Mouse (Mus musculus) activated CD4-positive, CD25-positive, alpha-beta regulatory T cell, adult 4 months (primary cell): Measurements from ENCODE around the gene Olfr1392. TPM values are rescaled to one million over a fixed set of nuclear protein-coding genes. Genes with fewer than 3 reads are reported as not detected.

Source experiments
- ATAC-seq: one replicate; pipeline ENCODE4 v1.8.0; 2017
- polyA plus RNA-seq, 2 experiments: library from polyadenylated mRNA; unstranded; fragments of 100-300 nt; shearing (Covaris generic); gene quantifications; one replicate each; pipeline ENCODE4 v1.2.1; 2017

Gene Olfr1392
- polyA plus RNA-seq, 2 experiments from 2014 or later, result not detected

- ATAC-seq, result no peak
Observed at GRCm38 (mm10) chr11:49326726-49327125, 41.6 kb downstream of the Olfr1392 start.

- no peak for ATAC-seq
Observed at GRCm38 (mm10) chr11:49329686-49330085, 44.6 kb downstream of the Olfr1392 start.

DNA sequence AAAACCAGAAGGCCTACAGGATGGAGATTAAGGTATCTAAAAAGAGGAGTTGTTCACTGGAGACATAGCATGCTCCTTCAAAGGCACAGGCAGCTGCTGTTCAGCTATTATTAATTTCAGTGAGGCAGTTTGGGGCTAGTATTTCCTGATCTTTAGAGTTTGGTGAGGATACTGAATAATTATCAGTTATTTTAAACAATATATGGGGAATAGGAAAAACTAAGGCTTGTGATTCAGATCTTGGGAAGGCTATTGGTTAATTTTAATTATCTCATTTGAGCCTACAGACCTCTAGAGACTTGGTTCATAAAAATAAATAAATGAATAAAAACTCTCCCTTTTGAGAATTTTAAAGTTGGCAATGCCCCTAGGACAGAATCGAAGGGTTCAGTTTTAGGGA lies 49.8 kb downstream of the Olfr1392 start, which contains the start of gene Olfr1390:
Gene Olfr1390, plus strand, starts transcription at position 301 of the 400 bp plus-strand sequence.
- no peak for ATAC-seq

- ATAC-seq, result no peak
Observed at GRCm38 (mm10) chr11:49337150-49337832, 52.2 kb downstream of the Olfr1392 start.

Other genes starting within 250 kb of the Olfr1392 start
- 100 to 1,000 TPM; 114 to 149 TPM for gene 9930111J21Rik2, start 234.0 kb upstream of the Olfr1392 start, polyA plus RNA-seq
- gene Tgtp2, start 221.1 kb upstream of the Olfr1392 start, polyA plus RNA-seq, result 100 to 1,000 TPM; 351 to 409 TPM
- gene Ifi47, start 208.7 kb upstream of the Olfr1392 start, polyA plus RNA-seq, result 100 to 1,000 TPM; 399 to 513 TPM
- gene Olfr1396, start 170.4 kb upstream of the Olfr1392 start, polyA plus RNA-seq, result under 1 TPM; 0.15 to 0.37 TPM
- under 1 TPM in 1 of 2 experiments, not detected in 1; 0.12 TPM for gene Olfr1395, start 143.0 kb upstream of the Olfr1392 start, polyA plus RNA-seq
- gene Olfr1394, start 130.9 kb upstream of the Olfr1392 start, polyA plus RNA-seq, result not detected
- gene Btnl9, start 98.1 kb upstream of the Olfr1392 start, polyA plus RNA-seq, result not detected
- 10 to 100 TPM; 47.9 to 54.3 TPM for gene Zfp62, start 82.0 kb upstream of the Olfr1392 start, polyA plus RNA-seq
- gene Mgat1, start 41.1 kb upstream of the Olfr1392 start, polyA plus RNA-seq, result 10 to 100 TPM; 55.3 to 85.9 TPM
- gene Olfr1393, start 7.0 kb upstream of the Olfr1392 start, polyA plus RNA-seq, result not detected
- not detected for gene Olfr10, start 19.5 kb downstream of the Olfr1392 start, polyA plus RNA-seq
- gene Olfr1391, start 37.5 kb downstream of the Olfr1392 start, polyA plus RNA-seq, result not detected
- gene Olfr1390, start 49.9 kb downstream of the Olfr1392 start, polyA plus RNA-seq, result not detected
- gene Olfr1389, start 137.8 kb downstream of the Olfr1392 start, polyA plus RNA-seq, result not detected
- not detected for gene Olfr1388, start 151.3 kb downstream of the Olfr1392 start, polyA plus RNA-seq
- gene Olfr1387, start 170.1 kb downstream of the Olfr1392 start, polyA plus RNA-seq, result under 1 TPM in 1 of 2 experiments, not detected in 1; 0.16 TPM
- gene Olfr1386, start 179.8 kb downstream of the Olfr1392 start, polyA plus RNA-seq, result not detected
- under 1 TPM in 1 of 2 experiments, not detected in 1; 0.17 TPM for gene Olfr1385, start 203.8 kb downstream of the Olfr1392 start, polyA plus RNA-seq
- gene Olfr1384, start 221.4 kb downstream of the Olfr1392 start, polyA plus RNA-seq, result not detected
- not detected for gene Olfr1383, start 234.4 kb downstream of the Olfr1392 start, polyA plus RNA-seq
- not detected for gene Olfr1382, start 243.0 kb downstream of the Olfr1392 start, polyA plus RNA-seq